7 mouse cellular contexts compared by ENCODE assay signal in the genomic region with DNA sequence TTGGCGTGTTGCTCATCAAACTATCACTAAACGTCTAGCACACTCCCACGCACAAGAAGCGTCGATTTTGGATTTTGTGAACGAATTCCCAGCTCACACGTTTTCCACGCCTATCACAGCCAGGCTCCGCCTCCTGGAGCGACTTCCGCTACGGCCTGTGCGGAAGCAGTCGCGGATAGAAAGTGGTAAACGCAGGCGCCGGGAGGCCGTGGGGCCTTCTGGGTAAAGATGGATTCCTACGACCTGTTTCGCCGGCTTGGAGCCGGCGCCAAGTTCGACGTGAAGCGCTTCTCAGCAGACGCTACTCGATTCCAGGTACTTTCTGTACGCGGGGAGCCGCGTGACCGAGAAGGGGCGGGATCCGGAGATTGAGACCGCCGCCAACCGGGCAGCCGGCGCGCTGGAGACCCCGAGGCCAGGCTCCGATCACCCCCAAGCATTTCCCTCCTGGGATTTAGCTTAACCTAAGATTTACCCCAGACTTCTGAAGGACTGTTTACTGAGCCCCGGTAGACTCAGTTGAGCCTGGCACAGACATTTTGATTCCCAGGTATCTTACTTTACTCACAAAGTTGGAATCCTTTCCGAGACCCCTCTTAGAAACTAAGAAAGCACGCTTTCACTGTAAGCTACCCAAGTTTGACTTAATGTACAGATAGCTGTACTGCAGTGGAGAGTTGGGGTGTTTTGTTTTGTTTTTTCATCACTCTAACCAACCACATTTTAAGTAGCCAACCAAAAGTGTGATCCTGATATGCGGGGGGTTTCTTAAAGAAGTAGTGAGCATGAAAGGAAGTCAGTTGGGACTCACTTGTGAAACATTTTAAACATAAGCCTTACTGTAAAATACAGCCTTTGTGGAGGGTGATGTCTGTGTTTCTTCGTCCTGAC. TPM values are rescaled to one million over a fixed set of nuclear protein-coding genes. Genes with fewer than 3 reads are reported as not detected.
A peak's percentile ranks its signal among the peaks of the same experiment; 100 is the strongest.
DNase-seq lines count a peak whose midpoint lies in the region; ATAC-seq lines count a peak whose summit lies in the region.

Ddx52 (plus strand) TSS at position 113 of the 891 bp plus-strand sequence.

- H3K9ac ChIP-seq in embryonic facial prominence, embryonic 11.5 days (replicated peaks; ENCODE audit: low read length): peak within 1 kb of the TSS; percentile 88
- H3K9ac ChIP-seq in midbrain, embryonic 13.5 days (replicated peaks): peak within 1 kb of the TSS; percentile 81

- ATAC-seq in embryonic facial prominence, embryonic 11.5 days (replicated peaks; ENCODE audit: insufficient number of reproducible peaks, low FRiP score, low TSS enrichment, low read depth): peak; percentile 83; the same call in 1 of the 2 replicates
- ATAC-seq in granulocyte monocyte progenitor cell, adult 5-6 weeks (replicated peaks; ENCODE audit: poor library complexity, severe bottlenecking): peak; percentile 100
- peak; percentile 97 for ATAC-seq in midbrain, embryonic 13.5 days

- DNase-seq in adrenal gland, postnatal 14 days: peak; percentile 94
- DNase-seq in embryonic facial prominence, embryonic 11.5 days (ENCODE audit: low spot score): peak; percentile 95
- peak; percentile 86 for DNase-seq in kidney, adult 11 months
- DNase-seq in limb, embryonic 10.5 days (ENCODE audit: low spot score): peak; percentile 89
- peak; percentile 79 for DNase-seq in spleen, adult 12 weeks (ENCODE audit: low spot score)

- H3K4me2 ChIP-seq in embryonic facial prominence, embryonic 11.5 days (ENCODE audit: low read depth, low read length): peak within 1 kb of the TSS; percentile 59
- peak within 1 kb of the TSS; percentile 79 for H3K4me2 ChIP-seq in midbrain, embryonic 13.5 days (replicated peaks)

- H3K27ac ChIP-seq in embryonic facial prominence, embryonic 11.5 days (replicated peaks; ENCODE audit: low read depth, low read length): peak within 1 kb of the TSS; percentile 71
- peak within 1 kb of the TSS; percentile 92 for H3K27ac ChIP-seq in limb, embryonic 10.5 days
- H3K27ac ChIP-seq in midbrain, embryonic 13.5 days: peak within 1 kb of the TSS; percentile 68

- H3K27me3 ChIP-seq in embryonic facial prominence, embryonic 11.5 days (ENCODE audit: control insufficient read depth, insufficient read depth, low read length): no peaks in the 10 kb centered on the region
- H3K27me3 ChIP-seq in limb, embryonic 10.5 days (ENCODE audit: low read depth, poor library complexity, severe bottlenecking): 0 out of 2 replicates have a peak, but pooled peaks cover 2% of the 10 kb centered on the region
- H3K27me3 ChIP-seq in midbrain, embryonic 13.5 days: peaks cover 21% of the 10 kb centered on the region; the same call in 1 of the 2 replicates

- H3K4me1 ChIP-seq in embryonic facial prominence, embryonic 11.5 days (ENCODE audit: control insufficient read depth, insufficient read depth, low read length): no peaks in the 10 kb centered on the region
- peaks cover 6% of the 10 kb centered on the region for H3K4me1 ChIP-seq in limb, embryonic 10.5 days
- peaks cover 15% of the 10 kb centered on the region for H3K4me1 ChIP-seq in midbrain, embryonic 13.5 days (replicated peaks)

- H3K4me3 ChIP-seq in embryonic facial prominence, embryonic 11.5 days (ENCODE audit: low read depth, low read length): peak within 1 kb of the TSS; percentile 86
- H3K4me3 ChIP-seq in limb, embryonic 10.5 days: peak within 1 kb of the TSS; percentile 78
- H3K4me3 ChIP-seq in midbrain, embryonic 13.5 days (replicated peaks): peak within 1 kb of the TSS; percentile 74

- WGBS in embryonic facial prominence, embryonic 11.5 days: 1% methylated on average over 49 of the region's 49 CpGs
- 2% methylated on average over 49 of the region's 49 CpGs for WGBS in limb, embryonic 10.5 days
- WGBS in midbrain, embryonic 13.5 days: 1% methylated on average over 49 of the region's 49 CpGs

- H3K9me3 ChIP-seq in embryonic facial prominence, embryonic 11.5 days (replicated peaks; ENCODE audit: control insufficient read depth, low read length): no peaks in the 10 kb centered on the region
- no peaks in the 10 kb centered on the region for H3K9me3 ChIP-seq in limb, embryonic 10.5 days (replicated peaks)
- H3K9me3 ChIP-seq in midbrain, embryonic 13.5 days: no peaks in the 10 kb centered on the region

- H3K36me3 ChIP-seq in embryonic facial prominence, embryonic 11.5 days (replicated peaks; ENCODE audit: control insufficient read depth, insufficient read depth, low read depth, low read length): peaks cover 6% of the 10 kb centered on the region
- peaks cover 40% of the 10 kb centered on the region for H3K36me3 ChIP-seq in limb, embryonic 10.5 days
- peaks cover 31% of the 10 kb centered on the region for H3K36me3 ChIP-seq in midbrain, embryonic 13.5 days

RNA-seq across cellular contexts. Expression of gene Ddx52, which starts in this region (rescaled TPM):
- 18.7 and 19.7 TPM in 2 replicates for total RNA-seq in adrenal gland, postnatal 14 days (2021)
- polyA plus RNA-seq in embryonic facial prominence, embryonic 11.5 days (2014; fragmentation: Nextera tagmentation; extraction: Ambion mirVana): 57.5 and 60.5 TPM in 2 replicates
- total RNA-seq in granulocyte monocyte progenitor cell, adult 5-6 weeks (2014; fragmentation: Nextera tagmentation): 28.4 and 29.5 TPM in 2 replicates
- total RNA-seq in granulocyte monocyte progenitor cell, adult 5-6 weeks (2017): 72.2 and 84.9 TPM in 2 replicates
- 45.6 and 50.1 TPM in 2 replicates for polyA plus RNA-seq in limb, embryonic 10.5 days (2016; fragmentation: Nextera tagmentation; extraction: Ambion mirVana)
- 33.0 and 34.6 TPM in 2 replicates for polyA plus RNA-seq in midbrain, embryonic 13.5 days (2015; fragmentation: Nextera tagmentation; extraction: Ambion mirVana)

Comparison
In these comparisons a context has a peak if more than half of its experiments do, and no peak if none do; other contexts are left out.
1. Peak in every context shown above with its lines: DNase-seq, ATAC-seq, H3K4me3 ChIP-seq and H3K27ac ChIP-seq.